Mouse (Mus musculus) olfactory bulb, adult 2 months (tissue): ENCODE measurements around the gene Preb.

Source experiments
- CTCF ChIP-seq: fragments of 200-500 bp; IDR thresholded peaks from 2 replicates; pipeline ENCODE4 v1.5.1; 2012; ENCODE audit warnings: low read depth, mild to moderate bottlenecking, low read length, moderate library complexity; ENCODE audit not compliant: insufficient read depth
- POLR2A ChIP-seq: fragments of 200-500 bp; IDR thresholded peaks from 2 replicates; pipeline ENCODE4 v1.6.1; 2012; ENCODE audit warnings: mild to moderate bottlenecking, low read depth, low read length, moderate library complexity; ENCODE audit not compliant: insufficient read depth

GRCm38 (mm10) chr5:30950451-30950850, 9.7 kb downstream of the Preb start:
- no peak for TF ChIP-seq CTCF
- TF ChIP-seq POLR2A: no peak
